Mouse (Mus musculus) heart, postnatal 25 days (tissue): ENCODE measurements around the gene Gm5728. TPM values are rescaled to one million over a fixed set of nuclear protein-coding genes. Genes with fewer than 3 reads are reported as not detected.
"Not testable (repeated sequence)": the region's sequence is repeated elsewhere in the genome, so short reads cannot be mapped to it uniquely, and the experiment has no call there.

Experiments
- DNase-seq: peaks from one replicate; pipeline ENCODE4 v3.0.0; 2022; ENCODE audit warnings: low spot score
- intact Hi-C: fragments of 180-260 bp; cut with DNase I; formaldehyde crosslinking; loops from one replicate; pipeline ENCODE4 v1.15.1; 2025
- total RNA-seq, 2 experiments: library from RNA; stranded (reverse); gene quantifications; 2 replicates each; pipeline ENCODE4 v1.2.3; 2021

Gm5728 gene
- not detected for total RNA-seq

GRCm38 (mm10) chr7:20375310-20375709 is at the start of gene Gm5728:
Gene Gm5728, minus strand, starts transcription at chr7:20375410.
- DNase-seq, intact Hi-C loops: not testable (repeated sequence)

- DNase-seq, intact Hi-C loops: not testable (repeated sequence)
Observed at GRCm38 (mm10) chr7:20417642-20418041, 42.4 kb upstream of the Gm5728 start, which contains the start of gene Vmn1r100. Gene Vmn1r100, plus strand, starts transcription at chr7:20417942.

GRCm38 (mm10) chr7:20333965-20334364 is 41.2 kb downstream of the Gm5728 start, which contains the start of gene Gm4133:
Gene Gm4133, minus strand, starts transcription at chr7:20334065.
- DNase-seq, intact Hi-C loops: not testable (repeated sequence)

Other genes with a start within 250 kb of the Gm5728 start
- not detected for gene Vmn1r93, start 236.3 kb downstream of the Gm5728 start, total RNA-seq
- gene Vmn1r94, start 207.0 kb downstream of the Gm5728 start, total RNA-seq = not detected
- gene Vmn1r95, start 181.7 kb downstream of the Gm5728 start, total RNA-seq = not detected
- gene Gm6164, start 169.8 kb downstream of the Gm5728 start, total RNA-seq = not detected
- gene Gm4498, start 141.6 kb downstream of the Gm5728 start, total RNA-seq = not detected
- not detected for gene Gm5890, start 112.6 kb downstream of the Gm5728 start, total RNA-seq
- gene Gm4133, start 41.3 kb downstream of the Gm5728 start, total RNA-seq = not detected
- gene Vmn1r100, start 42.5 kb upstream of the Gm5728 start, total RNA-seq = not detected
- not detected for gene Vmn1r101, start 67.2 kb upstream of the Gm5728 start, total RNA-seq
- gene Gm10670, start 99.5 kb upstream of the Gm5728 start, total RNA-seq = not detected
- not detected for gene Vmn1r103, start 135.1 kb upstream of the Gm5728 start, total RNA-seq
- gene Vmn1r104, start 158.4 kb upstream of the Gm5728 start, total RNA-seq = not detected
- not detected for gene Gm5726, start 170.3 kb upstream of the Gm5728 start, total RNA-seq
- gene Gm4141, start 200.8 kb upstream of the Gm5728 start, total RNA-seq = not detected
- gene Gm4513, start 223.6 kb upstream of the Gm5728 start, total RNA-seq = not detected